Mouse (Mus musculus) neural tube, embryonic 11.5 days (tissue): Measurements from ENCODE around the gene Ufd1. TPM values are rescaled to one million over a fixed set of nuclear protein-coding genes. Genes with fewer than 3 reads are reported as not detected.

ENCODE experiments used
- ATAC-seq: fragments of 200-750 bp; cut with Nextera tagmentation; 2 replicates; pipeline ENCODE4 v1.8.0; 2017; ENCODE audit warnings: moderate number of reproducible peaks, mild to moderate bottlenecking, moderate TSS enrichment, moderate library complexity; ENCODE audit not compliant: insufficient read depth, low FRiP score, low TSS enrichment
- DNase-seq: peaks from one replicate; pipeline ENCODE4 v3.0.0-alpha.2; 2015; ENCODE audit warnings: low spot score
- H3K27ac ChIP-seq: fragments of 300-500 bp; sonication (generic); 2 replicates; pipeline ENCODE4 v1.5.1; 2014; ENCODE audit warnings: low read depth, mild to moderate bottlenecking, low read length
- H3K27me3 ChIP-seq: fragments of 300-500 bp; sonication (generic); 2 replicates; pipeline ENCODE4 v1.6.1; 2014; ENCODE audit warnings: mild to moderate bottlenecking, low read length, mixed read lengths; ENCODE audit not compliant: control insufficient read depth, insufficient read depth
- H3K36me3 ChIP-seq: fragments of 300-500 bp; sonication (generic); 2 replicates; pipeline ENCODE4 v1.6.1; 2014; ENCODE audit warnings: mild to moderate bottlenecking, low read length, moderate library complexity, mixed read lengths; ENCODE audit not compliant: control insufficient read depth, insufficient read depth
- H3K4me1 ChIP-seq: fragments of 300-500 bp; sonication (generic); 2 replicates; pipeline ENCODE4 v1.6.1; 2014; ENCODE audit warnings: low read length, mixed read lengths; ENCODE audit not compliant: control insufficient read depth, insufficient read depth
- H3K4me2 ChIP-seq: fragments of 300-500 bp; sonication (generic); 2 replicates; pipeline ENCODE4 v1.6.1; 2014; ENCODE audit warnings: low read depth, mild to moderate bottlenecking, moderate library complexity
- H3K4me3 ChIP-seq: fragments of 300-500 bp; sonication (generic); 2 replicates; pipeline ENCODE4 v1.5.1; 2014; ENCODE audit warnings: low read depth, low read length
- H3K9ac ChIP-seq: fragments of 300-500 bp; sonication (generic); 2 replicates; pipeline ENCODE4 v1.6.1; 2014; ENCODE audit warnings: mild to moderate bottlenecking, low read length
- H3K9me3 ChIP-seq: fragments of 300-500 bp; sonication (generic); 2 replicates; pipeline ENCODE4 v1.6.1; 2016; ENCODE audit warnings: low read length; ENCODE audit not compliant: control insufficient read depth
- WGBS: fragments of 180-500 bp; shearing (Covaris S2); extraction: QIAGEN DNeasy Blood & Tissue Kit; methylation state at CpG from one replicate; pipeline ENCODE4 v1.1.7; 2014; 5-methylcytosine and 5-hydroxymethylcytosine counted together
- polyA plus RNA-seq: library from polyadenylated mRNA; unstranded; fragments of >200 nt; fragmentation: Nextera tagmentation; extraction: Ambion mirVana; gene quantifications from 2 replicates; pipeline ENCODE4 v1.2.1, GENCODE M21; 2014

The Ufd1 gene
- polyA plus RNA-seq, 1 experiment from 2014 or later, result 74.4 TPM

GRCm38 (mm10) chr16:18796645-18797044 is 14.9 kb upstream of the Ufd1 start:
- no peaks in the 10 kb centered on the region for H3K9me3 ChIP-seq
- no peaks in the 10 kb centered on the region for H3K27me3 ChIP-seq
- no peak overlapping the region for H3K9ac ChIP-seq
- DNase-seq, result no peak
- no peak overlapping the region for H3K27ac ChIP-seq
- no peaks in the 10 kb centered on the region for H3K4me1 ChIP-seq
- no peak overlapping the region for H3K4me3 ChIP-seq
- no peak overlapping the region for H3K4me2 ChIP-seq
- peaks cover 12% of the 10 kb centered on the region for H3K36me3 ChIP-seq
- no peak for ATAC-seq
- 89% methylated on average over 7 of the region's 7 CpGs for WGBS

GRCm38 (mm10) chr16:18798151-18798550 is 13.4 kb upstream of the Ufd1 start:
- Histone ChIP-seq H3K27ac (no peak overlapping the region), H3K36me3 (peaks cover 12% of the 10 kb centered on the region), H3K9ac (no peak overlapping the region), H3K4me2 (no peak overlapping the region), H3K4me1 (no peaks in the 10 kb centered on the region), H3K9me3 (no peaks in the 10 kb centered on the region), H3K27me3 (no peaks in the 10 kb centered on the region), H3K4me3 (no peak overlapping the region)
- no peak for DNase-seq
- 93% methylated on average over 5 of the region's 5 CpGs for WGBS
- ATAC-seq, result no peak

GRCm38 (mm10) chr16:18798841-18799240 is 12.7 kb upstream of the Ufd1 start:
- Histone ChIP-seq H3K4me3 (no peak overlapping the region), H3K36me3 (peaks cover 12% of the 10 kb centered on the region), H3K9ac (no peak overlapping the region), H3K4me2 (no peak overlapping the region), H3K9me3 (no peaks in the 10 kb centered on the region), H3K27me3 (no peaks in the 10 kb centered on the region), H3K27ac (no peak overlapping the region), H3K4me1 (no peaks in the 10 kb centered on the region)
- WGBS, result 73% methylated on average over 2 of the region's 2 CpGs
- no peak for ATAC-seq
- peak; percentile 42 for DNase-seq

GRCm38 (mm10) chr16:18805746-18806145 is 5.8 kb upstream of the Ufd1 start:
- H3K9ac ChIP-seq, result no peak overlapping the region
- DNase-seq (no peak), ATAC-seq (no peak)
- H3K27ac ChIP-seq, result no peak overlapping the region
- H3K27me3 ChIP-seq, result no peaks in the 10 kb centered on the region
- H3K4me3 ChIP-seq, result no peak overlapping the region
- 91% methylated on average over 2 of the region's 2 CpGs for WGBS
- H3K9me3 ChIP-seq, result no peaks in the 10 kb centered on the region
- no peaks in the 10 kb centered on the region for H3K4me1 ChIP-seq
- no peak overlapping the region for H3K4me2 ChIP-seq
- peaks cover 7% of the 10 kb centered on the region for H3K36me3 ChIP-seq

DNA sequence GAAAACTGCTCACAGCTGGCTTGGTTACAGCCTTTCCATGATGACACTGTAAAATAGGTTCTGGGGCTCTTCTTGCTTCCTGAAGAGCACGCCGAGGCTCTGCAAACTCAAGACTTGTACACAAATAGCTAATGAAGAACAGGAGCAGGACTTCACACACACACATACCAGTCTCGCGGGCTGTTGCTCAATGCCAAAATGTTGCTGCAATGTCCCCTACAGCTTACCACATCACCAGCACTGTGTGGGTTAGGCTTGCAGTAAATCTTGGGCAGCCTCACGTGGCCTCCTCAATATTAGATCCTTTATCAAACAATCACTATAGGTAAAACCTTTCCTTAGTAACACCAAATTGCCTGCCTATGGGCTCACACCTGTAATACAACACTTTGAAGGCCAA is 2.6 kb upstream of the Ufd1 start:
- Histone ChIP-seq H3K4me2 (no peak overlapping the region), H3K9me3 (no peaks in the 10 kb centered on the region), H3K36me3 (peaks cover 7% of the 10 kb centered on the region), H3K4me3 (no peak overlapping the region), H3K27me3 (no peaks in the 10 kb centered on the region), H3K4me1 (peaks cover 6% of the 10 kb centered on the region; the same call in 1 of the 2 replicates), H3K9ac (no peak overlapping the region), H3K27ac (no peak overlapping the region)
- ATAC-seq, result no peak
- 94% methylated on average over 5 of the region's 5 CpGs for WGBS
- no peak for DNase-seq

DNA sequence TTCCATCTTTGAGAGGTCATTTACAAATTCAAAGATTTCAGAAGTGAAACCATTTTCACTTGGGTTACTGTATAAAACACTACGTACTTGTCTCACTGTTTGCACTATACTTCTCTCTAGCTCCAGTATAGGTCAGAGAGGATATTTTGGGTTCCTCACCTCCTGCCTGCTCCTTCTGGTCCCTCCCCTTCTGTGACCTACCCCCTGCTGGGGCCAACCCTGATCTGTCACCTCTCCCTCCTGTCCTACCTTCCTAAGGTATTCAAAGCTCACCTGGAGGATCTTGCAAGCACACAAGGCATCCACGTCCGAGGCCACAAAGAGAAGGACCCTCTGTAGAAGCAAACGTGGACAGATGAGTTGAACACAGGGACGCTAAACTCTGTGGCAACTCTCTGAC is 547 bp upstream of the Ufd1 start:
- H3K9ac ChIP-seq, result peak overlapping the region; percentile 73
- H3K27me3 ChIP-seq, result no peaks in the 10 kb centered on the region
- H3K27ac ChIP-seq, result no peak overlapping the region
- DNase-seq, result no peak
- H3K4me2 ChIP-seq, result peak overlapping the region; percentile 70
- H3K4me3 ChIP-seq, result peak overlapping the region; percentile 85
- peaks cover 4% of the 10 kb centered on the region for H3K36me3 ChIP-seq
- 7% methylated on average over 5 of the region's 5 CpGs for WGBS
- H3K4me1 ChIP-seq, result peaks cover 6% of the 10 kb centered on the region; the same call in 1 of the 2 replicates
- peak; percentile 3; the same call in 1 of the 2 replicates for ATAC-seq
- no peaks in the 10 kb centered on the region for H3K9me3 ChIP-seq

GRCm38 (mm10) chr16:18812385-18812910 is 869 bp downstream of the Ufd1 start:
- H3K27me3 ChIP-seq, result no peaks in the 10 kb centered on the region
- peak overlapping the region; percentile 85 for H3K4me3 ChIP-seq
- H3K27ac ChIP-seq, result peak overlapping the region; percentile 53; the same call in 1 of the 2 replicates
- ATAC-seq (no peak; the same call in 1 of the 2 replicates), DNase-seq (no peak)
- 3% methylated on average over 31 of the region's 31 CpGs for whole genome bisulfite sequencing
- H3K9ac ChIP-seq, result peak overlapping the region; percentile 89
- peak overlapping the region; percentile 70 for H3K4me2 ChIP-seq
- H3K9me3 ChIP-seq, result no peaks in the 10 kb centered on the region
- H3K4me1 ChIP-seq, result peaks cover 6% of the 10 kb centered on the region; the same call in 1 of the 2 replicates
- H3K36me3 ChIP-seq, result peaks cover 11% of the 10 kb centered on the region

- Histone ChIP-seq H3K4me3 (no peak overlapping the region), H3K36me3 (peaks cover 44% of the 10 kb centered on the region), H3K27me3 (no peaks in the 10 kb centered on the region), H3K9me3 (no peaks in the 10 kb centered on the region), H3K4me2 (no peak overlapping the region), H3K4me1 (no peaks in the 10 kb centered on the region), H3K9ac (no peak overlapping the region), H3K27ac (no peak overlapping the region)
- DNase-seq (no peak), ATAC-seq (no peak)
- WGBS, result 77% methylated on average over 1 of the region's 1 CpGs
Measured at GRCm38 (mm10) chr16:18822356-18822755, 10.8 kb downstream of the Ufd1 start.

DNA sequence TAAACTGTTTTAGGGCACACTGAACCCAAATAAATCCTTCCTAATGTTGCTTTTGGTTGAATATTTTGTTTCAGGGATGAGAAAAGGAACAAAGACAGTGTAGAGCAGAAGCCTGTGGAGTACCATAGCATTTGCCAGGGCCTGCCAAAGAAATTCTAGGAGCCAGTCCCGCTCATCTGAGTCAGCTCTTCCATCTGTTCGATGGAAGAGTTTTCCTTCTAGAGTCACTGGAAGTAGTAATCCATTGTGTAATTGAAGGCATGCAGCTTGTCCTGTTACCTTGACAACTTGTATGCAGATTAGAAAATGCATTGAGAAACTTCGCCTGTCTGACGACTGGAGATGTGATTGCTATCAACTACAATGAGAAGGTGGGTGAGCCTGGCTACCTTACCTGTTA is 11.3 kb downstream of the Ufd1 start:
- DNase-seq, result no peak
- Histone ChIP-seq H3K9me3 (no peaks in the 10 kb centered on the region), H3K4me3 (no peak overlapping the region), H3K27ac (no peak overlapping the region), H3K4me1 (no peaks in the 10 kb centered on the region), H3K36me3 (peaks cover 40% of the 10 kb centered on the region), H3K4me2 (no peak overlapping the region), H3K9ac (no peak overlapping the region), H3K27me3 (no peaks in the 10 kb centered on the region)
- WGBS, result 82% methylated on average over 4 of the region's 4 CpGs
- no peak for ATAC-seq
